Mouse (Mus musculus): ENCODE results near the gene Gmppb.
A peak's percentile ranks its signal among the peaks of the same experiment; 100 is the strongest.

Gmppb gene

DNA sequence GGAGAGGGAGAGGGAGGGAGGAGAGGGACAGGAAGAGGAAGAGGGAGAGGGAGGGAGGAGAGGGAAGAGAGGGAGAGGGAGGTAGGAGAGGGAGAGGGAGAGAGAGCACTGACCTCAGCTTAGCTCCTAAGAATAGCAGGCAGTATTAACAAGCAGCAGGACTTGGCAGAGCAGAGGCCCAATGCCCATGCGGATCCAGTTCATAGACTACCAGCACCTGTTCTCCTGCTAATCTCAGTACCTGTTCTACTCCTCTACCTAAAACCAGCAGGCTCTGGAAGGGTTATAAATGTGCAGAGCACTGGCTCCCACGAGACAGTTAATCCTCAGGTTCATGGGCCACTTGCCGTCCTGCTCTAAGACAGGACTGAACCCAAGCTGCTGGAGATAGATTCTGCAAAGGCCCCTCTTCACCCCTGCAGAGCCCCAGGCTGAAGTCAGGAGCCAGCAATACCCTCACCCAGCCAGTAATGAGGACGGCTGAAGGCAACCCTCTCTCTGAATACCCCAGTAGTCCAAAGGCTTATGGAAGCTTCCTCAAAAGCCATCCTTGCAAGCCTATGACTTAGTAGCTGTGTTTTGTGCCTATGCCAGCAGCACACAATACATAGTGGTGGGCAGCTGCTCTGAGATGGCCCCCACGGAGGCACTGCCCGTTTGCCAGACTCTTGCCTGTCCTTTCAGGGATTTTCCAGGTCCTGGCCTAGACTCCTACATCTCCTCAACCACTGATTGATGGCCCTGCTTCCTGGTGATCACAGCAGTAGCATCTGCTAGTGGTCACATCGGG, 24.3 kb downstream of the Gmppb start:
- DNase-seq (ENCODE audit: extremely low read depth, insufficient read length, low spot score) = no peak

DNA sequence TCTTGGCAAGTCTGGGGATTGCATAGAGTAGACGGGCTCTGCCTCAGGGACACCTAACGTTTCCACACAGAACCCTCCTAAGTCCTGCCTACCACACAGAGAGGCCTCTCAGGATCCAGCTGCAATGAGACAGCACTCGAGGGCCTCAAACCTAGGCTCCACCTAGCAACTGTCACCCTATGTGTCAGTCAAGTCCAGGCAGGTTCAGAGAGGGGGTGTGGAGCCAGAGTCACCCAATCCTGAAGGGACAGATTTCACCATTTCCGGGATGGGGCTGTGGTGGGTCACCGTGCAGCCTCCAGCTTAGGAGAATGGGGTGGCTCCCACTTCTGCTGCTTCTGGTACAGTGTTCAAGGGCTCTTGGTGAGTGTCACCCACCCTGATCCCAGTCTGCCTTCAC, 31.1 kb downstream of the Gmppb start, which contains the start of gene Mst1:
Gene Mst1, plus strand, starts transcription at position 269 of the 400 bp plus-strand sequence.
- peak; percentile 68 for DNase-seq (ENCODE audit: extremely low read depth, insufficient read length, low spot score)

DNA sequence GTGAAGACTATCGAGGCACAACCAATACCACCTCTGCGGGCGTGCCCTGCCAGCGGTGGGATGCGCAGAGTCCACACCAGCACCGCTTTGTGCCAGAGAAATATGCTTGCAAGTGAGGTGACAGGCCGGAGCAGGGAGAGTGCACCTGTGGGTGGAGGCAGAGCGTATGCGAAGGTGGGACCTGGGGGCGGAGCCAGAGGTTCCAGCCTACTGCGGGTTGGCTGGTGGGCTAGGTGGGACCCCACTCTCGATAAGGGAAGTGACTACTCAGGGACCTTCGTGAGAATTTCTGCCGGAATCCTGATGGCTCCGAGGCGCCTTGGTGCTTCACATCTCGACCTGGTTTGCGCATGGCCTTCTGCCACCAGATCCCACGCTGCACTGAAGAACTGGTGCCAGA, 33.5 kb downstream of the Gmppb start:
- DNase-seq (ENCODE audit: extremely low read depth, insufficient read length, low spot score) = no peak

- DNase-seq (ENCODE audit: extremely low read depth, insufficient read length, low spot score) = no peak
Measured at GRCm38 (mm10) chr9:108082988-108083431, 34.0 kb downstream of the Gmppb start, which contains the start of gene Rnf123. Gene Rnf123, minus strand, starts transcription at chr9:108083346.

DNA sequence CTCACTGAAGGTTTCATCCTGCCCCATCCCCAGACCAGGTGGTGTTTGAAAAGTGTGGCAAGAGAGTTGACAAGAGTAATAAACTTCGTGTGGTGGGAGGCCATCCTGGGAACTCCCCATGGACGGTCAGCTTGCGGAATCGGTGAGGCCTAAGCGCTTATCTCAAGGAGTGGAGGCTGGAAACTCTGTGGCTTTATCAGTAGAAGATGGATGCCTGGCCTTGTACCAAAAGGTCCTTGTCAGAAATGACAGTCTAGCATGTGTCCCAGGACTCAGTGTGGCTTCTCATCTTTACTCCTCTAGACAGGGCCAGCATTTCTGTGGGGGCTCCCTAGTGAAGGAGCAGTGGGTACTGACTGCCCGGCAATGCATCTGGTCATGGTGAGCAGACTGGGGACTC, 34.5 kb downstream of the Gmppb start:
- no peak for DNase-seq (ENCODE audit: extremely low read depth, insufficient read length, low spot score)

- DNase-seq (ENCODE audit: extremely low read depth, insufficient read length, low spot score) = no peak
Measured at GRCm38 (mm10) chr9:108085261-108085660, 36.2 kb downstream of the Gmppb start.

- no peak for DNase-seq (ENCODE audit: extremely low read depth, insufficient read length, low spot score)
Measured at GRCm38 (mm10) chr9:108090611-108091120, 41.6 kb downstream of the Gmppb start.

DNA sequence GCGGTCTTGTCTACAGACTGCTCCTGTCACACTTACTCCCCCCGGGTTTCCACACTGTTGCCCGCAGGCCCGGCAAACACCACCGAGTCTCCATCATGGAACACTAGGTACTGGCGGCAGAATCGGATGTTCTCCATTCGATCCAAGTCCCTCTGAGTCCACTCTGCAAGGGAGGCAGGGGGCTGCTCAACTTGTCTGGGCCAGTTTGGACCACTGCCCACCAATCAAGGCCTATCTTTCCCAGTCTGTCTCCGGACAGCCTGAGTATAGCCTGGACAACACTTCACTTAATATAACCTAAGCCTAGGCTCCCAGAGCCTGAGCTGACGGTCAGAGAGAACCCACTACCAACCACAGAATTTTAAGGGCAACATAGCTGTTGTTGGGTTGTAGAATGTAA, 44.5 kb downstream of the Gmppb start:
- DNase-seq (ENCODE audit: extremely low read depth, insufficient read length, low spot score) = no peak

GRCm38 (mm10) chr9:108094184-108094941, 45.3 kb downstream of the Gmppb start, which contains the start of gene Apeh:
Gene Apeh, minus strand, starts transcription at chr9:108094606.
- DNase-seq (ENCODE audit: extremely low read depth, insufficient read length, low spot score) = peak; percentile 97

DNA sequence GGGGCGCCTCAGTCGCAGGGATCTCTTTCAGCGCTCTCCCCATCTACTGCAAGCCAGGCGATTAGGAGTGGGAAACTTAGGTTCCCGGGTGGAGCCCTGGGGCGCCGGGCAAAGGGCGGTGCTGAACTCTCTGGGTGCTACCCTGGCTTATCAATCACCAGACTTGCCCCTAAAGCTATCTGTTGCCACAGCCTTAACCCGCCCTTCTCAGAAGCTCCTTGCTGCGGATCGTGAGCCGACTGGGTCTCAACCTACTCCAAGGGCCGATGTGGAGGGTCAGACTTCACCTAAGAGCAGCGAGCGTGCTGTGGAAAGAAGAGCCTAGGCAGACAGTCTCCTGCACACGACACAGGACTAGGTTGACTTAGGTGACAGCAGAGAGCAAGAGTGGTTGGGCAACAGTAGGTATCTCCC, 46.0 kb downstream of the Gmppb start:
- no peak for DNase-seq (ENCODE audit: extremely low read depth, insufficient read length, low spot score)

DNA sequence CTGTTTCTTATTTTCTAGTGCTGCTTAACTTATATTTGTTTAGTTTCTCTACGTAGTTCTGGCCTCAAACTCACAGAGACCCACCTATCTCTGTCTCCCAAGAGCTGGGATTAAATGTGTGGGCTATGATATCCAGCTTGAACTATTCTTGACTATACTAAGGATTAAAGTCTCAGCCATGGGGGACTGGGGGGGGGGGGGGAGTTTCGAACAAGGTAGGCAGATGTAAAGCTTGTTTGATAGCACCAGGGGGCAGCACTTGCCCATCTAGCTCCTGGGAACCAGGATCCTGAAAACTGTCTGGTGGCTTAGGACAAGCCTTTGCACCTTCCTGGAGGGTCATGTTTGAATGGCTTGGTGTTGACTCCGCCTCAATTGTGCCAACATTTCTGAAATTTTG, 46.5 kb downstream of the Gmppb start:
- DNase-seq (ENCODE audit: extremely low read depth, insufficient read length, low spot score) = no peak

DNA sequence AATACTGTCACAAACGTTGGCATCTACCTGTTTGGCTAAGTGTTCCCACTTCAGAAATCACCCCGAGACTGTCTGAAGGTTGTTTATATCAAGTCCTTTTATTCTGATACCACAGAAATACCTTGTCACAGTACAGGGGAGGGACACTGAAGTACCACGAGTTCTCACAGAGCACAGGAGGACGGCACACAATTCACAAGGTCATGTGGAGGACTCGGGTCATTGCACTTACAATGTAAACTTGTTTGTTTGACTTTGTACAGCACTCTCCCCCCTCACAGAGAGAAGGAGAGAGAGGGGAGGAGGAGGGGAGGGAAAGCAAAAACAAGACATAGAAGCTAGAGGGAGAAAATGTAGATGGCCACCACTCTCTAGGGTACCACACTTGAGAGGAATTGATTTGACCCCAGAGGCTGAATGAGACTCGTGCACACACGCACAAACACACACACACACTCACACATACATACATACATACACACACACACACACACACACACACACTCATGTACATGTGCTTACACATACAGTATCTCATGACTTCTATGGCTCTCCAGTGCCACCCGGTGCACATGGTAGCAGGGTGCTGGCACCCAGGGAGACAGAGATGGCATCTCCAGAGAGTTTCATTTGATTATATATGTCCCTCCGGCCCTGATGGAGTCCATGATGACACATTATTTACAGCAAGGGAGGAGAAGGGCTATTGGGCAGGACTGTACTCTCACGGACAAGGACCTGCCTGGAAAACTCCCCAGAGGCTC, 47.1 kb downstream of the Gmppb start:
- DNase-seq (ENCODE audit: extremely low read depth, insufficient read length, low spot score) = no peak

DNA sequence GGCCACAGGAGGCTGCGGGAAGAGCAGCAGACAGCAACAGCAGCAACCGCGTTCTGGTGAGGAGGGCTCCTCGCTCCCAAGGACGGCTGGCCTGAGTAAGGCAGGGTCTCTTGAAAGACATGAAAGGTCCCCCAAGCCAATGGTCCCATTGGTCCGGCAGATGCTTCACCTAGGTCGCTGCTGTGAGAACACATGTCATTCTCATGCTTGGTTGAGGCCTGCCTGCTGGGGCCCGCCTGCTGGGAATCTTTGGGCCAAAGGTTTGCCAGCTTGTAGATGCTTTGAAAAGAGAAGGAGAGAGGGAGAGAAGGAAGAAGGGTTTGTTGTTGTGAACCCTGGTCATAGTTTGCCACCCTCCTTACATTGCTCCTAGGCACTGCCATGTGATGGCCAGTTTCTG, 50.6 kb downstream of the Gmppb start:
- no peak for DNase-seq (ENCODE audit: extremely low read depth, insufficient read length, low spot score)

All from 3134 (cell line).